Mouse (Mus musculus): ENCODE data around the gene Dpp6. TPM values are rescaled to one million over a fixed set of nuclear protein-coding genes. Genes with fewer than 3 reads are reported as not detected.

Dpp6 gene
- polyA plus RNA-seq (2014; fragmentation: Nextera tagmentation; extraction: Ambion mirVana), result 4.5 and 4.7 TPM in 2 replicates

- Histone ChIP-seq H3K9me3 (replicated peaks; ENCODE audit: control insufficient read depth, low read length) (no peaks in the 10 kb centered on the region), H3K9ac (replicated peaks; ENCODE audit: low read length) (no peak within 1 kb of the TSS), H3K36me3 (replicated peaks; ENCODE audit: control insufficient read depth, insufficient read depth, low read depth, low read length) (no peaks in the 10 kb centered on the region), H3K4me1 (ENCODE audit: control insufficient read depth, insufficient read depth, low read length) (no peaks in the 10 kb centered on the region), H3K4me2 (ENCODE audit: low read depth, low read length) (peak within 1 kb of the TSS; percentile 46), H3K27ac (replicated peaks; ENCODE audit: low read depth, low read length) (no peak within 1 kb of the TSS), H3K27me3 (ENCODE audit: control insufficient read depth, insufficient read depth, low read length) (peaks cover 21% of the 10 kb centered on the region), H3K4me3 (ENCODE audit: low read depth, low read length) (peak within 1 kb of the TSS; percentile 25)
- no peak for ATAC-seq (replicated peaks; ENCODE audit: insufficient number of reproducible peaks, low FRiP score, low TSS enrichment, low read depth)
- WGBS, result 3% methylated on average over 46 of the region's 48 CpGs
- peak; percentile 19 for DNase-seq (ENCODE audit: low spot score)
These were observed at the start of gene Dpp6 for GRCm38 (mm10) chr5:26816975-26817941. TSS of gene Dpp6 (plus strand) at chr5:26817203.

- no peak overlapping the region for H3K27ac ChIP-seq (replicated peaks; ENCODE audit: low read depth, low read length)
- no peaks in the 10 kb centered on the region for H3K4me1 ChIP-seq (ENCODE audit: control insufficient read depth, insufficient read depth, low read length)
- no peaks in the 10 kb centered on the region for H3K27me3 ChIP-seq (ENCODE audit: control insufficient read depth, insufficient read depth, low read length)
- no peak overlapping the region for H3K4me3 ChIP-seq (ENCODE audit: low read depth, low read length)
- H3K9ac ChIP-seq (replicated peaks; ENCODE audit: low read length), result no peak overlapping the region
- H3K36me3 ChIP-seq (replicated peaks; ENCODE audit: control insufficient read depth, insufficient read depth, low read depth, low read length), result no peaks in the 10 kb centered on the region
- ATAC-seq (replicated peaks; ENCODE audit: insufficient number of reproducible peaks, low FRiP score, low TSS enrichment, low read depth) (no peak), DNase-seq (ENCODE audit: low spot score) (no peak)
- 77% methylated on average over 3 of the region's 3 CpGs for WGBS
- no peaks in the 10 kb centered on the region for H3K9me3 ChIP-seq (replicated peaks; ENCODE audit: control insufficient read depth, low read length)
- no peak overlapping the region for H3K4me2 ChIP-seq (ENCODE audit: low read depth, low read length)
These were observed 33.0 kb upstream of the Dpp6 start for GRCm38 (mm10) chr5:26783955-26784354.

- no peak overlapping the region for H3K4me3 ChIP-seq (ENCODE audit: low read depth, low read length)
- no peaks in the 10 kb centered on the region for H3K27me3 ChIP-seq (ENCODE audit: control insufficient read depth, insufficient read depth, low read length)
- H3K9me3 ChIP-seq (replicated peaks; ENCODE audit: control insufficient read depth, low read length), result no peaks in the 10 kb centered on the region
- H3K4me1 ChIP-seq (ENCODE audit: control insufficient read depth, insufficient read depth, low read length), result no peaks in the 10 kb centered on the region
- no peak for DNase-seq (ENCODE audit: low spot score)
- no peak overlapping the region for H3K4me2 ChIP-seq (ENCODE audit: low read depth, low read length)
- no peak for ATAC-seq (replicated peaks; ENCODE audit: insufficient number of reproducible peaks, low FRiP score, low TSS enrichment, low read depth)
- H3K27ac ChIP-seq (replicated peaks; ENCODE audit: low read depth, low read length), result no peak overlapping the region
- H3K36me3 ChIP-seq (replicated peaks; ENCODE audit: control insufficient read depth, insufficient read depth, low read depth, low read length), result no peaks in the 10 kb centered on the region
- WGBS, result 94% methylated on average over 2 of the region's 2 CpGs
- H3K9ac ChIP-seq (replicated peaks; ENCODE audit: low read length), result no peak overlapping the region
These were observed 21.5 kb upstream of the Dpp6 start for GRCm38 (mm10) chr5:26795524-26795923.

GRCm38 (mm10) chr5:26835972-26836371, 19.0 kb downstream of the Dpp6 start:
- no peak overlapping the region for H3K4me3 ChIP-seq (ENCODE audit: low read depth, low read length)
- H3K27me3 ChIP-seq (ENCODE audit: control insufficient read depth, insufficient read depth, low read length), result no peaks in the 10 kb centered on the region
- H3K27ac ChIP-seq (replicated peaks; ENCODE audit: low read depth, low read length), result no peak overlapping the region
- no peak overlapping the region for H3K4me2 ChIP-seq (ENCODE audit: low read depth, low read length)
- DNase-seq (ENCODE audit: low spot score), result no peak
- no peak for ATAC-seq (replicated peaks; ENCODE audit: insufficient number of reproducible peaks, low FRiP score, low TSS enrichment, low read depth)
- H3K36me3 ChIP-seq (replicated peaks; ENCODE audit: control insufficient read depth, insufficient read depth, low read depth, low read length), result no peaks in the 10 kb centered on the region
- H3K9me3 ChIP-seq (replicated peaks; ENCODE audit: control insufficient read depth, low read length), result no peaks in the 10 kb centered on the region
- no peak overlapping the region for H3K9ac ChIP-seq (replicated peaks; ENCODE audit: low read length)
- 91% methylated on average over 1 of the region's 1 CpGs for WGBS
- no peaks in the 10 kb centered on the region for H3K4me1 ChIP-seq (ENCODE audit: control insufficient read depth, insufficient read depth, low read length)

- H3K4me3 ChIP-seq (ENCODE audit: low read depth, low read length), result no peak overlapping the region
- no peak overlapping the region for H3K27ac ChIP-seq (replicated peaks; ENCODE audit: low read depth, low read length)
- H3K4me2 ChIP-seq (ENCODE audit: low read depth, low read length), result no peak overlapping the region
- DNase-seq (ENCODE audit: low spot score), result no peak
- no peaks in the 10 kb centered on the region for H3K9me3 ChIP-seq (replicated peaks; ENCODE audit: control insufficient read depth, low read length)
- no peak for ATAC-seq (replicated peaks; ENCODE audit: insufficient number of reproducible peaks, low FRiP score, low TSS enrichment, low read depth)
- no peaks in the 10 kb centered on the region for H3K36me3 ChIP-seq (replicated peaks; ENCODE audit: control insufficient read depth, insufficient read depth, low read depth, low read length)
- no peak overlapping the region for H3K9ac ChIP-seq (replicated peaks; ENCODE audit: low read length)
- WGBS, result 22% methylated on average over 4 of the region's 4 CpGs
- H3K27me3 ChIP-seq (ENCODE audit: control insufficient read depth, insufficient read depth, low read length), result no peaks in the 10 kb centered on the region
- no peaks in the 10 kb centered on the region for H3K4me1 ChIP-seq (ENCODE audit: control insufficient read depth, insufficient read depth, low read length)
These were observed 24.1 kb downstream of the Dpp6 start for GRCm38 (mm10) chr5:26841151-26841550.

- 66% methylated on average over 4 of the region's 4 CpGs for WGBS
- Histone ChIP-seq H3K27ac (replicated peaks; ENCODE audit: low read depth, low read length) (no peak overlapping the region), H3K27me3 (ENCODE audit: control insufficient read depth, insufficient read depth, low read length) (no peaks in the 10 kb centered on the region), H3K9me3 (replicated peaks; ENCODE audit: control insufficient read depth, low read length) (no peaks in the 10 kb centered on the region), H3K4me1 (ENCODE audit: control insufficient read depth, insufficient read depth, low read length) (no peaks in the 10 kb centered on the region), H3K4me3 (ENCODE audit: low read depth, low read length) (no peak overlapping the region), H3K36me3 (replicated peaks; ENCODE audit: control insufficient read depth, insufficient read depth, low read depth, low read length) (no peaks in the 10 kb centered on the region), H3K9ac (replicated peaks; ENCODE audit: low read length) (no peak overlapping the region), H3K4me2 (ENCODE audit: low read depth, low read length) (no peak overlapping the region)
- no peak for DNase-seq (ENCODE audit: low spot score)
- ATAC-seq (replicated peaks; ENCODE audit: insufficient number of reproducible peaks, low FRiP score, low TSS enrichment, low read depth), result no peak
These were observed 37.7 kb downstream of the Dpp6 start for GRCm38 (mm10) chr5:26854746-26855145.

GRCm38 (mm10) chr5:26875449-26875848, 58.4 kb downstream of the Dpp6 start:
- H3K27ac ChIP-seq (replicated peaks; ENCODE audit: low read depth, low read length), result no peak overlapping the region
- no peak overlapping the region for H3K4me3 ChIP-seq (ENCODE audit: low read depth, low read length)
- H3K9ac ChIP-seq (replicated peaks; ENCODE audit: low read length), result no peak overlapping the region
- H3K36me3 ChIP-seq (replicated peaks; ENCODE audit: control insufficient read depth, insufficient read depth, low read depth, low read length), result no peaks in the 10 kb centered on the region
- no peaks in the 10 kb centered on the region for H3K27me3 ChIP-seq (ENCODE audit: control insufficient read depth, insufficient read depth, low read length)
- no peak overlapping the region for H3K4me2 ChIP-seq (ENCODE audit: low read depth, low read length)
- no peak for ATAC-seq (replicated peaks; ENCODE audit: insufficient number of reproducible peaks, low FRiP score, low TSS enrichment, low read depth)
- H3K9me3 ChIP-seq (replicated peaks; ENCODE audit: control insufficient read depth, low read length), result no peaks in the 10 kb centered on the region
- H3K4me1 ChIP-seq (ENCODE audit: control insufficient read depth, insufficient read depth, low read length), result no peaks in the 10 kb centered on the region
- no peak for DNase-seq (ENCODE audit: low spot score)

GRCm38 (mm10) chr5:26887496-26887895, 70.5 kb downstream of the Dpp6 start:
- no peaks in the 10 kb centered on the region for H3K9me3 ChIP-seq (replicated peaks; ENCODE audit: control insufficient read depth, low read length)
- H3K4me1 ChIP-seq (ENCODE audit: control insufficient read depth, insufficient read depth, low read length), result no peaks in the 10 kb centered on the region
- ATAC-seq (replicated peaks; ENCODE audit: insufficient number of reproducible peaks, low FRiP score, low TSS enrichment, low read depth) (no peak), DNase-seq (ENCODE audit: low spot score) (no peak)
- H3K27ac ChIP-seq (replicated peaks; ENCODE audit: low read depth, low read length), result no peak overlapping the region
- H3K4me3 ChIP-seq (ENCODE audit: low read depth, low read length), result no peak overlapping the region
- WGBS, result 87% methylated on average over 1 of the region's 1 CpGs
- no peaks in the 10 kb centered on the region for H3K27me3 ChIP-seq (ENCODE audit: control insufficient read depth, insufficient read depth, low read length)
- H3K36me3 ChIP-seq (replicated peaks; ENCODE audit: control insufficient read depth, insufficient read depth, low read depth, low read length), result no peaks in the 10 kb centered on the region
- no peak overlapping the region for H3K4me2 ChIP-seq (ENCODE audit: low read depth, low read length)
- no peak overlapping the region for H3K9ac ChIP-seq (replicated peaks; ENCODE audit: low read length)
